Mouse (Mus musculus) granulocyte monocyte progenitor cell, adult 5-6 weeks (primary cell): ENCODE results near the gene Arpin. TPM values are rescaled to one million over a fixed set of nuclear protein-coding genes. Genes with fewer than 3 reads are reported as not detected.
A peak's percentile ranks its signal among the peaks of the same experiment; 100 is the strongest.

ENCODE experiments used
- ATAC-seq: replicated peaks from 2 replicates; pipeline ENCODE4 v1.8.0; 2016; ENCODE audit warnings: mild to moderate bottlenecking, moderate TSS enrichment, inconsistent platforms; ENCODE audit not compliant: poor library complexity, severe bottlenecking
- total RNA-seq, 2 experiments: library from RNA; stranded (forward) in 1 of 2; stranded (reverse) in 1 of 2; fragments of 200-712, 200-1000 nt in 1 of 2; fragments of >200 nt in 1 of 2; fragmentation: Nextera tagmentation in 1 of 2; gene quantifications; 2 replicates each; pipeline ENCODE4 v1.2.3; 2014 to 2017

Gene Arpin
- total RNA-seq, 2 experiments from 2014 or later, result 1.8 TPM; not detected in 1

DNA sequence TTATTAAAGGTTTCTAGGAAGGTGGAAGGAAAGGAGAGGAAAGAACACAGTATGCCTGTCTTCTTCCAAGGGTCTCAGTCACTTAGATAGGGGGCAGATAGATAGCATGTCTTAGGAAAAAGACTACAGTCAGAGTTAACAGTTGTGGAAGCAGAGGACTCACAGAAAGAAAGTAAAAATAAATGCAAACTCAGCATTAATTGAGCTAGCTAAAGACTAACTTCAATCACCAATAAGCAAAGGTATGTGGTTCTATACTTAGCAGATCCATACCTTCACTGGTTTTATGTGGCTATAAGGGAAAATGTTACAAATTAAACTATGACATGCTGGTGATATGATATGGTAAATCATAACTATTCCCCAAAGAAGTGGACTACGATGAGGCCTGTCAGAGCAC, 40.4 kb downstream of the Arpin start:
- ATAC-seq, result no peak

DNA sequence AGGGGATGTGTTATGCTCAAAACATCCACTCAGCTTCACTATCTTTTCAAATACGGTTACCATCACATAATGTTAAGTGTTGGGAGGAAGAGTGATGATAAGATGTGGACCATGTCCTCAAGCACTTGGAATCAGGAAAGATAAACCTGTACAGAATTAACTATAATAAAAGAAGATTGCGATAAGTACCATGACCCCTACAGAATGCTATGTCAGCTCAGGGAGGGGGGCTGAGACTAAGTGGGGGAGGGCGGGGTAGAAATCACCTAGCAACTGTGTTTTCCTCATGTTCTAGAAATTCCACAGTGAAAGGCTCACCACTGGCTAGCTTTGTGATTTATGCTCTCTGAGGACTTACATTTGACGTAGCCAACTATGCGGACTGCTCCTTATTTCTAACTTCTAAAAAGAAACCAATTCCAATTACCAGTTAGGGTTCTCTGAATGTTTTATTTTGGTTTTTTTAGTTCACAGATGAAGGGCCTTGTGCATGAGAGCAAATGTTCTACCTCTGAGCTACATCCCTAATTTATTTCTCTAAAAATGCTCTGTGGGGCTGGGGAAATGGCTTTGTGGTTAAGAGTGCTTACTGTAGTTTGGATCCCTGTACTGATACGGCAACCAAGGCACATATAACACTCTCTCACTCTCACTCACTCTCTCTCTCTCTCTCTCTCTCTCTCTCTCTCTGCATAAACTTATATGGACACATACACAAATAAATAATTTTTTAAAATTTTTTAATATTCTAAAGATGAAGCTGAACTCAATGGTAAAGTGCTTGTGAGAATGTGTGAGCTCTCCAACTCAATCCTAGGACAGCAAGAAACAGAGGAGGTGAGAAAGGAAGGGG, 42.4 kb downstream of the Arpin start:
- ATAC-seq, result no peak

DNA sequence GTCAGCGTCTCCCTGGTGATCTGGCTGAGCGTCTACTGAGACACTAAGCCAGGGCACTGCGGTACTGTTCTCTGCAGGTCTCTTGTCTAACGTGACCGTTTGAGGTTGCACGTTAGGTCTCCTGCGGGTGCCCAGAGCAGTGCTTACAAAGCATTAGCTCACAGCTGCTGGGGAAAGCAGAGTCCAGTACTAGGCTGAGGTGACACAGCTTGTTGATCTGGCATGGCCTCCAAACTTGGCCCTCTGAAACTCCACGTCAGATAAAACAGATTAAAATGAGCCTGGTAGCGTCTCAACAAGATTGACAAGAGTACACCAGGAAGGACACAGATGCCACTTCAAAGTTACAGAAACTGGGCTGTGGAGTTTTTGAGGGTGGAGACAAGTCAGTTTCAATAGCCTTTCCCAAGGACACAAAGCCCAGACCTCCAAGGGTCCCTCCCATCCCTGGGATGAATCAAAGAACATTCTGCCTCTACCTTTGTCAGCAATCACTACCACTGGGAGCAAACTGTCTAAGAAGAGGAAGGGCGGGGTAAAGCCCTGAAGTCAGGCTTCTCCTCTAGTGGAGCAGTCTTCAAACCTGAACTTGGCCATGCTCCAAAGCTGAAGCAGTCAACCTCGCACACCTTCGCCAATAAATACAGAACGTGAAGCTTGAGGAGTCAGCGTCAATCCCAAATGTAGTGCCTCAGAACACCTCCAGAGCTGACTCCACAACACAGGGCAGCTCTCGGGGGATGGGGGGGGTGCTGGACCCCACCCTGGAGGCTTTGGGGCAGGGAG, 44.5 kb downstream of the Arpin start:
- no peak for ATAC-seq

DNA sequence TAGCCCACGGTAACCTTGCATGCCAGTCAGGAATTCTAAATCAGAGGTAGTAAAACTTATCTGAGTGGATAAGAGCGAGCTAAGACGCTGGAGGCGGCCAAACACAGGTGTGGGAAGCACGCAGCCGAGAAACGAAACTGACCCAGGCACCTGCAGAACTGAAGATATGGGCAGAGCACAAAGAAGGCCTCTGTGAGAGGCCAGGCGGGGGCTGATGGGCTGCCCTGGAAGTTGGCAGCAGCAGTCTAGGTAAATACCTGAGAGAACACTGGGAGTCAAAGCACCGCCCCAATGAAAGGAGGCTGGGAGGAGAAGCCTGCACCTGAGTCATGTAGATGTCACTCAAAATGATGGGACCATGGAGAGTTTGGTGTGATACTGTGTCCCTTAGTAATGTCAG, 46.6 kb downstream of the Arpin start:
- no peak for ATAC-seq

DNA sequence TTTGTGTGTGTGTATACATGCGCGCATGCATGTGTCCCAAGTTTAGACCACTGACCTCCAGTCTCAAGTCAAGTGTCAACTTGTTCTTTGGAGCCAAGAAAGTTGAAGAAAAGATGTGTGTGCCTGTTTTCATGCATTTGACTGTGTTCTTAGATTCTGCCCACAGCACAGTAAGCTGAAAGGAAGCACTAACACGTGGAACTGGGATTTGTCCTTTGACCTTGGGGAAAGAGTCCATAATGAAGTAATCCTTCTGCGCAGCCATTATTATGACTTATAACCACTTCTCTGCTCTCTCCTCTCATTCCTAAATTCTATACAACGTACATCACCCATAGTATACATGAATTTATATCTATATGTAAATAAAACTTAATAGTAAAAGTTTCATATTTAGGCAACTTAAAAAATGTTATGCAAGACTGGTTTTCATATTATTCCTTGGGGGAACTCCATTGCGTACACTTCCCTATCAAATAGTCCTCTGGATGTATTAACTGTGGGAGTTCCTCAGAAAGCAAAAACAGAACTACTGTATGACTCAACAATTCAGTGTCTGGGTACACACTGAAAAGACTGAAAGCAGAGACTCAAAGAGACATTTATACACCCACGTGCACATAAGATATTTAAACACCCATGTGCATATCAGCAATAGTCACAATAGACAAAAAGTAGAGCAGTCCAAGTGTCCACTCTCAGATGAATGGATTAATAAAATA, 51.4 kb downstream of the Arpin start:
- peak; percentile 52; the same call in 1 of the 2 replicates for ATAC-seq

DNA sequence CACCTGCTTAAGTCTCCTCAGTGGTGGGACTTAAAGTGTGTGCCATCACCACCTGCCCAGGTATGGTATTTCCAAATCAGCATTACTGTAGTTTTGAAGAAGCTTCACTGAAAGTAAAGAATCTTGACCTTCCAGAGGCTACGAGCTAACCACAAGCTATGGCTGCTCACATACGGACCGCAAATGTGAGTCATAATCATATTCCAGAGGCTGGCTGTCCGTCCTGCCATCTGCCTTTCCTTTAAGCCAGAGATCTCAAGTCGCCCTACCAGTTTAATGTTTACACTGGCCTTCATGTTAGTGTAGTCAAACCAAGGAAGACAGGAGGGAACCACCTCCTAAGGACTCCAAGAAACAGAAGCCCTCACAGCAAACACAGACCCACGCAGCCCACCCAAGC, 53.3 kb downstream of the Arpin start:
- ATAC-seq, result no peak

DNA sequence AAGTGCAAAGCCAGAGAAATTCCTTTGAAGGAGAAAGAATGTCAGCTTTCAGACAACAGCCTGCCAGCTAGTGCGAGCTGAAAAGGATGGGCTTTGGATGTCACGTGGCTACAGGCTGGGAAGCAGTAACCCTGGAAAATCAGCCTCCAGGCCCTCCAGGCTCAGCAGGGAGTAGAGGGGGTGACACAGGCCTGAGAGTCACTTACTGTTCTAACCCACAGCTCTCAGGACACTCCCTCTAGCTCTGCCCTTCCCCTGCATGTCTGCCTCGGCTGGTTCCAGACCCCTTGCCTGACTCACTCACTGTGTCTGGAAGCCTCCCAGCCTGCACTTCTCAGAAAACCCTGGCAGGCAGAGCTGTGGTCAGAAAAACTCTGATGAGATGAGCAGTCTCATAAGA, 54.2 kb downstream of the Arpin start:
- no peak for ATAC-seq

DNA sequence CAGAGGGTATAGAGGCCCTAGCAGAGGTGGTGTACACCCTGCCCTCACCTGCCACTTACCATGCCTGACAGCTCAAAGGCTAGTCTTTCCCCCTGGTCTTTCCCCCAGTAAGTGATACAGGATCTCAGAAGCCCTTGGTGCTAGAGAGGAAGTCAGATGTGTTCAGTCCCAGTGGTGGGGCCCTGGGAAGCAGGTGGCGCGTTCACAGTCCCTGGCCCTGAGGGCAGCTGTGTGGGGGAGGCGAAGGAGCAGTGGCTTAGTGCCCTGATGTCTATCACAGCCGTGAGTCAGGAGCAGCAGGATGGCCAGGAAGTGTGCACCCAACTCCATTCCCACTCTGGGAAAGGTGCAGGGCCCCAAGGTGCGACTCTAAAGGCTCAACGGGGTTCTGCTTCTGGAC, 55.1 kb downstream of the Arpin start:
- no peak for ATAC-seq

DNA sequence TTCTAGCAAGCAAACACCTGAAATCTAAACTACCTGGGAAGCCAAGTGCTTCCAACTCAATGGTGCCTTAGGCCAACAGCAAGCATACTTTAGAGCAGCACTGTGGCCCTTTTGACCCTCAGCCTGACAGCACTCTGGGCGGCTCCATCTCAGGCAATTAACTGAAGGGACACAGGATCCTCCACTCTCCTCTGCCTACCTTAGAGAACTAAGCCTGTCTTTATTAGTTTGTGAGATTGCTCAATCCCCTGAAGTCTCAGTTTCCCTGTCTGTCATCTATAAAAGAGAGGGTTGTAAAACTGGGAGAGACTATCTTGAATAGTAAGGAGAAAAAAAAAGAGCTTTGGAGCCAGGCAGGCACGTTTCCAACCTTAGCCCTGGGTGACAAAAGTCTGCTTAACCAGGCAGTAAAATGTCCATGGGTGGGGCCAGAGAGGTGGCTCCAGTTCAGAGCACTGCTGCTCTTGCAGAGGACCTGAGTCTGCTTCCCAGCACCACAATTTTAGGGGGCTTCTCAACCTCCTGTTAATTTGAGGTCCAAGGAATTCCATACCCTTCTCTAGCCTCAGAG, 56.6 kb downstream of the Arpin start:
- no peak for ATAC-seq

Other genes with a start within 250 kb of the Arpin start
- 0.64 TPM in 1 of 2 replicates, not detected in the other for gene Kif7, start 219.6 kb downstream of the Arpin start, total RNA-seq (2014; fragmentation: Nextera tagmentation)
- 1.3 and 3.6 TPM in 2 replicates for gene Kif7, start 219.6 kb downstream of the Arpin start, total RNA-seq (2017)
- gene Plin1, start 202.5 kb downstream of the Arpin start, total RNA-seq (2014; fragmentation: Nextera tagmentation), result not detected in 2 replicates
- gene Plin1, start 202.5 kb downstream of the Arpin start, total RNA-seq (2017), result not detected in 2 replicates
- 0.41 and 4.4 TPM in 2 replicates for gene Pex11a, start 192.2 kb downstream of the Arpin start, total RNA-seq (2014; fragmentation: Nextera tagmentation)
- gene Pex11a, start 192.2 kb downstream of the Arpin start, total RNA-seq (2017), result 1.4 TPM in 2 replicates
- not detected in 2 replicates for gene Wdr93, start 192.2 kb downstream of the Arpin start, total RNA-seq (2014; fragmentation: Nextera tagmentation)
- not detected in 2 replicates for gene Wdr93, start 192.2 kb downstream of the Arpin start, total RNA-seq (2017)
- not detected in 2 replicates for gene Mesp1, start 141.6 kb downstream of the Arpin start, total RNA-seq (2014; fragmentation: Nextera tagmentation)
- not detected in 2 replicates for gene Mesp1, start 141.6 kb downstream of the Arpin start, total RNA-seq (2017)
- gene Mesp2, start 124.6 kb downstream of the Arpin start, total RNA-seq (2014; fragmentation: Nextera tagmentation), result not detected in 2 replicates
- not detected in 2 replicates for gene Mesp2, start 124.6 kb downstream of the Arpin start, total RNA-seq (2017)
- gene Anpep, start 74.3 kb downstream of the Arpin start, total RNA-seq (2014; fragmentation: Nextera tagmentation), result 0.36 TPM in 1 of 2 replicates, not detected in the other
- not detected in 2 replicates for gene Anpep, start 74.3 kb downstream of the Arpin start, total RNA-seq (2017)
- gene Ap3s2, start 14.7 kb downstream of the Arpin start, total RNA-seq (2014; fragmentation: Nextera tagmentation), result 29.6 and 38.1 TPM in 2 replicates
- 8.3 and 9.3 TPM in 2 replicates for gene Ap3s2, start 14.7 kb downstream of the Arpin start, total RNA-seq (2017)
- 26.7 and 27.6 TPM in 2 replicates for gene Zfp710, start 89.5 kb upstream of the Arpin start, total RNA-seq (2014; fragmentation: Nextera tagmentation)
- gene Zfp710, start 89.5 kb upstream of the Arpin start, total RNA-seq (2017), result 13.7 and 24.3 TPM in 2 replicates
- 259 and 298 TPM in 2 replicates for gene Idh2, start 180.0 kb upstream of the Arpin start, total RNA-seq (2014; fragmentation: Nextera tagmentation)
- 338 and 368 TPM in 2 replicates for gene Idh2, start 180.0 kb upstream of the Arpin start, total RNA-seq (2017)